Mouse (Mus musculus): Measurements from ENCODE around the gene Atp5j2. TPM values are rescaled to one million over a fixed set of nuclear protein-coding genes. Genes with fewer than 3 reads are reported as not detected.

Gene Atp5j2
- total and polyA plus RNA-seq, 3 experiments = 733 to 1,137 (median 962) TPM

- Histone ChIP-seq H3K4me3 (peak overlapping the region; percentile 91), H3K9ac (ENCODE audit: low read depth, low read length) (no peak overlapping the region)
These were observed 8.5 kb upstream of the Atp5j2 start for GRCm38 (mm10) chr5:145200387-145200786.

DNA sequence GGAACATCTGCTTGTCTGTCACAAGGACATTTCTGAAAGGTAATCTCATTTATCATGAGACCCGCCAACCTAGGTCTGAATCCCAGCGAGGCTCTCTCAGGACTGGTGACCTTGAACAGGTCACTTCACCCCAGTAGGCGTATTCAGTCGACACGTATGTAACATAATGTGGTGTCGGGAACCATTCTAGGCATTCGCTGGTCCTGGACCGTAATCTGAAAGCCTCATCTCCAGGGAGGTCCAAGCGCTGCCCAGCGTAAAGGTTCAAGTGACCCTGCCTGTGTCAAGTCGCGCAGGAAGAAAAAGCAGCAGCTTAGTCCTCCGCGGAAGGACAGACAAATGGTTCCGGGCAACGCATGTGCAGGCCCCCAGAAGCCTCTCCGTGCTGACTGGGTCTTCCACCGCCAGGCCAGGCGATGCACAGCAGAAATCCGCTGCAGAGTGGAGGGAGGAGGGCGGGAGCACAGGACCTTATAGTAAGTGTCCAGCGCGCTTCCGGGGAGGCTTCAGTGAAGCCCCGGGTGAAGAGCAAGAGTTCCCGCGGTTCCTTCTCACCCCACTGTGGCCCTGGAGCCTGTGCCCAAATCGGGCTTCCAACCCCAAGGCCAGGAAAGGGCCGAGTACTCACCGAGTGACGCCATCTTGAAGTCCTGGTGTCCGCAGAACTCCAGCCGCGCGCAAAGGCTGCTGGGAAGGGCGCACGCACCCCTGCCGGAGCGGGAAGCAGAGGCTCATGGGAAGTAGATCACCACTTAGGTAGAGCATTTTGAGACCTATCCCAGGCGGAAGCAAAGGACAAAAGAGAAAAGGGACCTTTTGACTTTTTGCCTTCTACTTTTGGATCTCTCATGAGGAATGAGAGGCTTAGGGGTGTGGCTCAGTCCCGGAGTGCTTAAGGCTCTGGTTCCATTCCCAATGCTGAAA, 725 bp downstream of the Atp5j2 start:
- peak overlapping the region; percentile 79 for H3K4me3 ChIP-seq
- H3K79me2 ChIP-seq (replicated peaks; ENCODE audit: control insufficient read depth, insufficient read depth, low read length) = peaks cover 6% of the 10 kb centered on the region
- H3K27me3 ChIP-seq (ENCODE audit: control insufficient read depth, insufficient read depth, low read length) = no peaks in the 10 kb centered on the region
- intact Hi-C loops (cut with DNase I) = loop anchor here (1.0 to 2.0 kb wide), 3 partner anchors 13 to 40 kb away; partner anchors contain the start of genes Cpsf4, Ptcd1, Zfp655 and Zkscan5
- peak; percentile 93 to 94 for DNase-seq
- peaks cover 11% of the 10 kb centered on the region for H3K4me1 ChIP-seq (ENCODE audit: control insufficient read depth, insufficient read depth, low read length)
- peak overlapping the region; percentile 80 for H3K9ac ChIP-seq (ENCODE audit: low read depth, low read length)
- under 1% methylated on average over 40 of the region's 41 CpGs for WGBS
- peak overlapping the region; percentile 94 for H3K27ac ChIP-seq
- TF ChIP-seq CTCF (IDR thresholded peaks at IDR 0.05) = no peak
- peak; percentile 94 for TF ChIP-seq POLR2A (IDR thresholded peaks at IDR 0.05; ENCODE audit: insufficient read depth, low read depth, low read length)
- TF ChIP-seq EP300 (IDR thresholded peaks at IDR 0.05; ENCODE audit: insufficient read depth, low read depth, low read length) = peak; percentile 42; the same call in 1 of the 2 replicates
- peaks cover 19% of the 10 kb centered on the region for H3K36me3 ChIP-seq (ENCODE audit: control insufficient read depth, insufficient read depth, low read length)

More at GRCm38 (mm10) chr5:145200387-145200786, 8.5 kb upstream of the Atp5j2 start:
- no peak for DNase-seq
- WGBS = 68% methylated on average over 7 of the region's 7 CpGs
- Histone ChIP-seq H3K4me1 (ENCODE audit: control insufficient read depth, insufficient read depth, low read length) (peaks cover 4% of the 10 kb centered on the region), H3K79me2 (replicated peaks; ENCODE audit: control insufficient read depth, insufficient read depth, low read length) (no peaks in the 10 kb centered on the region), H3K36me3 (ENCODE audit: control insufficient read depth, insufficient read depth, low read length) (peaks cover 5% of the 10 kb centered on the region; the same call in 1 of the 2 replicates), H3K27me3 (ENCODE audit: control insufficient read depth, insufficient read depth, low read length) (no peaks in the 10 kb centered on the region), H3K27ac (no peak overlapping the region)
- intact Hi-C loops (cut with DNase I) = loop anchor here (2.0 to 5.0 kb wide), 2 partner anchors 60 to 82 kb away; partner anchors contain the start of genes Bud31, Pdap1 and Zscan25
- TF ChIP-seq POLR2A (IDR thresholded peaks at IDR 0.05; ENCODE audit: insufficient read depth, low read depth, low read length) (no peak), CTCF (IDR thresholded peaks at IDR 0.05) (no peak), EP300 (IDR thresholded peaks at IDR 0.05; ENCODE audit: insufficient read depth, low read depth, low read length) (no peak)

- no peak for TF ChIP-seq CTCF (IDR thresholded peaks at IDR 0.05)
- no peak for TF ChIP-seq EP300 (IDR thresholded peaks at IDR 0.05; ENCODE audit: insufficient read depth, low read depth, low read length)
- TF ChIP-seq POLR2A (IDR thresholded peaks at IDR 0.05; ENCODE audit: insufficient read depth, low read depth, low read length) = no peak
- H3K27me3 ChIP-seq (ENCODE audit: control insufficient read depth, insufficient read depth, low read length) = no peaks in the 10 kb centered on the region
- H3K9ac ChIP-seq (ENCODE audit: low read depth, low read length) = peak overlapping the region; percentile 80
- H3K27ac ChIP-seq = peak overlapping the region; percentile 94
- H3K36me3 ChIP-seq (ENCODE audit: control insufficient read depth, insufficient read depth, low read length) = peaks cover 19% of the 10 kb centered on the region
- DNase-seq = no peak
- H3K79me2 ChIP-seq (replicated peaks; ENCODE audit: control insufficient read depth, insufficient read depth, low read length) = peaks cover 6% of the 10 kb centered on the region
- intact Hi-C loops (cut with DNase I) = loop anchor here (2.0 kb wide), 1 partner anchor 24 kb away; the partner anchor contains the start of genes Cpsf4 and Ptcd1
- H3K4me1 ChIP-seq (ENCODE audit: control insufficient read depth, insufficient read depth, low read length) = peaks cover 12% of the 10 kb centered on the region
- peak overlapping the region; percentile 79 for H3K4me3 ChIP-seq
- 17% methylated on average over 5 of the region's 5 CpGs for WGBS
These were observed 1.5 kb downstream of the Atp5j2 start for GRCm38 (mm10) chr5:145190373-145190772.

DNA sequence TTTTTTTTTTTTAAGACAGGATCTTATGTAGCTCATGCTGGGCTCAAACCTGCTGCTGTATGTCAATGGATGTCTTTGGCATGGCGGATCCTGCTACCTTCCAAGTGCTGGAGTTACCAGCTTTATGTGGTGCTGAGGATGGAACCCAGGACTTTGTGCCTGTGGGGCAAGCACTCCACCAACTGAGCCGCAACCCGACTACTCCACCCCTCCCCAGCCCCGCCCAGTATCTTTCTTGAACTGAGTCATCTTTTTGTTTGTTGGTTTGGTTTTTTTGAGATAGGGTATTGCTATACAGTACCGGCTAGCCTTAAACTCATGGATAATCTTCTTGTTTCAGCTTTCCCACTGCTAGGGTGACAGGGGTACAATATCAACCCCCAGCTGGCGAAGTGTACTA, 2.4 kb downstream of the Atp5j2 start:
- intact Hi-C loops (cut with DNase I) = no loop called here

GRCm38 (mm10) chr5:145185244-145185643, 6.6 kb downstream of the Atp5j2 start:
- no peak for DNase-seq
- peaks cover 7% of the 10 kb centered on the region for H3K4me1 ChIP-seq (ENCODE audit: control insufficient read depth, insufficient read depth, low read length)
- no peak overlapping the region for H3K9ac ChIP-seq (ENCODE audit: low read depth, low read length)
- TF ChIP-seq CTCF (IDR thresholded peaks at IDR 0.05) = no peak
- no peak for TF ChIP-seq EP300 (IDR thresholded peaks at IDR 0.05; ENCODE audit: insufficient read depth, low read depth, low read length)
- no peak for TF ChIP-seq POLR2A (IDR thresholded peaks at IDR 0.05; ENCODE audit: insufficient read depth, low read depth, low read length)
- H3K79me2 ChIP-seq (replicated peaks; ENCODE audit: control insufficient read depth, insufficient read depth, low read length) = peaks cover 3% of the 10 kb centered on the region
- H3K27me3 ChIP-seq (ENCODE audit: control insufficient read depth, insufficient read depth, low read length) = no peaks in the 10 kb centered on the region
- intact Hi-C loops (cut with DNase I) = no loop called here
- peaks cover 13% of the 10 kb centered on the region for H3K36me3 ChIP-seq (ENCODE audit: control insufficient read depth, insufficient read depth, low read length)
- H3K27ac ChIP-seq = no peak overlapping the region
- H3K4me3 ChIP-seq = no peak overlapping the region
- WGBS = 75% methylated on average over 2 of the region's 2 CpGs

More for the DNA sequence above, 2.4 kb downstream of the Atp5j2 start:
- Histone ChIP-seq H3K79me2 (replicated peaks; ENCODE audit: control insufficient read depth, insufficient read depth, low read length) (peaks cover 6% of the 10 kb centered on the region), H3K27me3 (ENCODE audit: control insufficient read depth, insufficient read depth, low read length) (no peaks in the 10 kb centered on the region), H3K27ac (no peak overlapping the region), H3K36me3 (ENCODE audit: control insufficient read depth, insufficient read depth, low read length) (peaks cover 17% of the 10 kb centered on the region), H3K4me3 (peak overlapping the region; percentile 79; the same call in 1 of the 2 replicates), H3K9ac (ENCODE audit: low read depth, low read length) (no peak overlapping the region), H3K4me1 (ENCODE audit: control insufficient read depth, insufficient read depth, low read length) (peaks cover 12% of the 10 kb centered on the region)
- TF ChIP-seq EP300 (IDR thresholded peaks at IDR 0.05; ENCODE audit: insufficient read depth, low read depth, low read length) (no peak), POLR2A (IDR thresholded peaks at IDR 0.05; ENCODE audit: insufficient read depth, low read depth, low read length) (no peak), CTCF (IDR thresholded peaks at IDR 0.05) (no peak)
- no peak for DNase-seq
- 69% methylated on average over 6 of the region's 6 CpGs for WGBS
